Mouse (Mus musculus) right cerebral cortex, postnatal 4 days (tissue): ENCODE measurements around the gene Dhrs9.
A peak's percentile ranks its signal among the peaks of the same experiment; 100 is the strongest.

Experiments
- DNase-seq: peaks from one replicate; pipeline ENCODE4 v3.0.0-alpha.2; 2022

The Dhrs9 gene

GRCm38 (mm10) chr2:69424829-69425228 is 44.6 kb downstream of the Dhrs9 start:
- DNase-seq, result no peak

- DNase-seq, result no peak
Measured at GRCm38 (mm10) chr2:69426081-69426480, 45.8 kb downstream of the Dhrs9 start.

- DNase-seq, result no peak
Measured at GRCm38 (mm10) chr2:69427141-69427540, 46.9 kb downstream of the Dhrs9 start.

- peak; percentile 76 for DNase-seq
Measured at GRCm38 (mm10) chr2:69428116-69428515, 47.9 kb downstream of the Dhrs9 start.

- DNase-seq, result no peak
Measured at GRCm38 (mm10) chr2:69441656-69442055, 61.4 kb downstream of the Dhrs9 start.

- no peak for DNase-seq
Measured at GRCm38 (mm10) chr2:69445896-69446472, 65.7 kb downstream of the Dhrs9 start.

- DNase-seq, result no peak
Measured at GRCm38 (mm10) chr2:69448581-69448980, 68.3 kb downstream of the Dhrs9 start.

- no peak for DNase-seq
Measured at GRCm38 (mm10) chr2:69451128-69451527, 70.9 kb downstream of the Dhrs9 start.
